Mouse (Mus musculus): ENCODE results near the gene Vmn1r196. TPM values are rescaled to one million over a fixed set of nuclear protein-coding genes. Genes with fewer than 3 reads are reported as not detected.

The Vmn1r196 gene
- polyA plus RNA-seq, 1 experiment: not detected

GRCm38 (mm10) chr13:22320091-22320490 lies 30.4 kb downstream of the Vmn1r196 start:
- Histone ChIP-seq H3K27me3 (ENCODE audit: control insufficient read depth, insufficient read depth, low read length) (no peaks in the 10 kb centered on the region), H3K4me3 (ENCODE audit: control insufficient read depth, low read depth, low read length) (no peak overlapping the region), H3K4me1 (ENCODE audit: control insufficient read depth, insufficient read depth, low read length) (no peaks in the 10 kb centered on the region), H3K27ac (ENCODE audit: control insufficient read depth, insufficient read depth, low read depth, low read length) (no peak overlapping the region), H3K36me3 (ENCODE audit: control insufficient read depth, insufficient read depth, low read length) (no peaks in the 10 kb centered on the region)
- TF ChIP-seq CTCF (IDR thresholded peaks at IDR 0.05; ENCODE audit: control insufficient read depth, insufficient read depth, insufficient replicate concordance, low read depth, low read length) (no peak), POLR2A (IDR thresholded peaks at IDR 0.05; ENCODE audit: control insufficient read depth, low read depth, low read length) (no peak)

- H3K4me1 ChIP-seq (ENCODE audit: control insufficient read depth, insufficient read depth, low read length): no peaks in the 10 kb centered on the region
- TF ChIP-seq POLR2A (IDR thresholded peaks at IDR 0.05; ENCODE audit: control insufficient read depth, low read depth, low read length) (no peak), CTCF (IDR thresholded peaks at IDR 0.05; ENCODE audit: control insufficient read depth, insufficient read depth, insufficient replicate concordance, low read depth, low read length) (no peak)
- H3K27me3 ChIP-seq (ENCODE audit: control insufficient read depth, insufficient read depth, low read length): no peaks in the 10 kb centered on the region
- H3K27ac ChIP-seq (ENCODE audit: control insufficient read depth, insufficient read depth, low read depth, low read length): no peak within 1 kb of the TSS
- no peaks in the 10 kb centered on the region for H3K36me3 ChIP-seq (ENCODE audit: control insufficient read depth, insufficient read depth, low read length)
- no peak within 1 kb of the TSS for H3K4me3 ChIP-seq (ENCODE audit: control insufficient read depth, low read depth, low read length)
Measured at GRCm38 (mm10) chr13:22324289-22324688, 34.6 kb downstream of the Vmn1r196 start, which contains the start of gene Vmn1r197. Gene Vmn1r197 (plus strand): TSS chr13:22324589.

GRCm38 (mm10) chr13:22333269-22333668 lies 43.5 kb downstream of the Vmn1r196 start:
- Histone ChIP-seq H3K36me3 (ENCODE audit: control insufficient read depth, insufficient read depth, low read length) (no peaks in the 10 kb centered on the region), H3K27me3 (ENCODE audit: control insufficient read depth, insufficient read depth, low read length) (no peaks in the 10 kb centered on the region), H3K4me3 (ENCODE audit: control insufficient read depth, low read depth, low read length) (peak overlapping the region; percentile 40; the same call in 1 of the 2 replicates), H3K27ac (ENCODE audit: control insufficient read depth, insufficient read depth, low read depth, low read length) (no peak overlapping the region), H3K4me1 (ENCODE audit: control insufficient read depth, insufficient read depth, low read length) (no peaks in the 10 kb centered on the region)
- TF ChIP-seq POLR2A (IDR thresholded peaks at IDR 0.05; ENCODE audit: control insufficient read depth, low read depth, low read length): no peak
- no peak for TF ChIP-seq CTCF (IDR thresholded peaks at IDR 0.05; ENCODE audit: control insufficient read depth, insufficient read depth, insufficient replicate concordance, low read depth, low read length)

GRCm38 (mm10) chr13:22335565-22335964 lies 45.8 kb downstream of the Vmn1r196 start:
- Histone ChIP-seq H3K4me3 (ENCODE audit: control insufficient read depth, low read depth, low read length) (no peak overlapping the region), H3K36me3 (ENCODE audit: control insufficient read depth, insufficient read depth, low read length) (no peaks in the 10 kb centered on the region), H3K27ac (ENCODE audit: control insufficient read depth, insufficient read depth, low read depth, low read length) (no peak overlapping the region), H3K27me3 (ENCODE audit: control insufficient read depth, insufficient read depth, low read length) (no peaks in the 10 kb centered on the region), H3K4me1 (ENCODE audit: control insufficient read depth, insufficient read depth, low read length) (no peaks in the 10 kb centered on the region)
- no peak for TF ChIP-seq POLR2A (IDR thresholded peaks at IDR 0.05; ENCODE audit: control insufficient read depth, low read depth, low read length)
- no peak for TF ChIP-seq CTCF (IDR thresholded peaks at IDR 0.05; ENCODE audit: control insufficient read depth, insufficient read depth, insufficient replicate concordance, low read depth, low read length)

Other genes with a start within 250 kb of the Vmn1r196 start
- gene Hist1h4i, start 248.6 kb upstream of the Vmn1r196 start, polyA plus RNA-seq (2012; rRNA removed): 3.7 and 6.6 TPM in 2 replicates
- 4.8 and 6.5 TPM in 2 replicates for gene Hist1h2ag, start 247.0 kb upstream of the Vmn1r196 start, polyA plus RNA-seq (2012; rRNA removed)
- gene Hist1h2bj, start 246.7 kb upstream of the Vmn1r196 start, polyA plus RNA-seq (2012; rRNA removed): 7.9 and 8.5 TPM in 2 replicates
- not detected in 2 replicates for gene Vmn1r188, start 205.5 kb upstream of the Vmn1r196 start, polyA plus RNA-seq (2012; rRNA removed)
- not detected in 2 replicates for gene Vmn1r189, start 184.1 kb upstream of the Vmn1r196 start, polyA plus RNA-seq (2012; rRNA removed)
- not detected in 2 replicates for gene Vmn1r191, start 106.0 kb upstream of the Vmn1r196 start, polyA plus RNA-seq (2012; rRNA removed)
- not detected in 2 replicates for gene Vmn1r192, start 98.8 kb upstream of the Vmn1r196 start, polyA plus RNA-seq (2012; rRNA removed)
- gene Vmn1r193, start 66.8 kb upstream of the Vmn1r196 start, polyA plus RNA-seq (2012; rRNA removed): not detected in 2 replicates
- not detected in 2 replicates for gene Vmn1r194, start 45.7 kb upstream of the Vmn1r196 start, polyA plus RNA-seq (2012; rRNA removed)
- gene Vmn1r195, start 19.4 kb upstream of the Vmn1r196 start, polyA plus RNA-seq (2012; rRNA removed): not detected in 2 replicates
- not detected in 2 replicates for gene Vmn1r197, start 34.7 kb downstream of the Vmn1r196 start, polyA plus RNA-seq (2012; rRNA removed)
- not detected in 2 replicates for gene Vmn1r198, start 60.4 kb downstream of the Vmn1r196 start, polyA plus RNA-seq (2012; rRNA removed)
- not detected in 2 replicates for gene Vmn1r199, start 89.9 kb downstream of the Vmn1r196 start, polyA plus RNA-seq (2012; rRNA removed)
- gene Vmn1r200, start 100.5 kb downstream of the Vmn1r196 start, polyA plus RNA-seq (2012; rRNA removed): not detected in 2 replicates
- gene Vmn1r201, start 182.0 kb downstream of the Vmn1r196 start, polyA plus RNA-seq (2012; rRNA removed): not detected in 2 replicates
- not detected in 2 replicates for gene Vmn1r202, start 215.5 kb downstream of the Vmn1r196 start, polyA plus RNA-seq (2012; rRNA removed)
- not detected in 2 replicates for gene Vmn1r203, start 228.2 kb downstream of the Vmn1r196 start, polyA plus RNA-seq (2012; rRNA removed)